Mouse (Mus musculus) embryonic facial prominence, embryonic 12.5 days (tissue): ENCODE measurements around the gene Samd5. TPM values are rescaled to one million over a fixed set of nuclear protein-coding genes. Genes with fewer than 3 reads are reported as not detected.

Experiments used
- ATAC-seq: fragments of 200-750 bp; cut with Nextera tagmentation; 2 replicates; pipeline ENCODE4 v1.8.0; 2017; ENCODE audit not compliant: insufficient number of reproducible peaks, insufficient read depth, low FRiP score, low TSS enrichment
- H3K27ac ChIP-seq: fragments of 300-500 bp; sonication (generic); 2 replicates; pipeline ENCODE4 v1.5.1; 2016; ENCODE audit warnings: mild to moderate bottlenecking
- H3K27me3 ChIP-seq: fragments of 300-500 bp; sonication (generic); 2 replicates; pipeline ENCODE4 v1.6.1; 2016; ENCODE audit warnings: mild to moderate bottlenecking, moderate library complexity
- H3K36me3 ChIP-seq: fragments of 300-500 bp; sonication (generic); 2 replicates; pipeline ENCODE4 v1.6.1; 2016; ENCODE audit warnings: mild to moderate bottlenecking
- H3K4me1 ChIP-seq: fragments of 300-500 bp; sonication (generic); 2 replicates; pipeline ENCODE4 v1.6.1; 2016
- H3K4me2 ChIP-seq: fragments of 300-500 bp; sonication (generic); replicated peaks from 2 replicates; pipeline ENCODE4 v1.6.1; 2016; ENCODE audit warnings: mild to moderate bottlenecking, moderate library complexity
- H3K4me3 ChIP-seq: fragments of 300-500 bp; sonication (generic); 2 replicates; pipeline ENCODE4 v1.5.1; 2016; ENCODE audit warnings: mild to moderate bottlenecking
- H3K9ac ChIP-seq: fragments of 300-500 bp; sonication (generic); 2 replicates; pipeline ENCODE4 v1.6.1; 2016; ENCODE audit warnings: mild to moderate bottlenecking, moderate library complexity
- H3K9me3 ChIP-seq: fragments of 300-500 bp; sonication (generic); 2 replicates; pipeline ENCODE4 v1.6.1; 2016; ENCODE audit warnings: mild to moderate bottlenecking, moderate library complexity
- WGBS: fragments of 180-500 bp; shearing (Covaris S2); methylation state at CpG from one replicate; pipeline ENCODE4 v1.1.7; 2016; 5-methylcytosine and 5-hydroxymethylcytosine counted together
- polyA plus RNA-seq: library from polyadenylated mRNA; unstranded; fragments of >200 nt; fragmentation: Nextera tagmentation; extraction: Ambion mirVana; gene quantifications from 2 replicates; pipeline ENCODE4 v1.2.1, GENCODE M21; 2016

The Samd5 gene
- polyA plus RNA-seq, 1 experiment from 2014 or later, result 9.4 TPM

DNA sequence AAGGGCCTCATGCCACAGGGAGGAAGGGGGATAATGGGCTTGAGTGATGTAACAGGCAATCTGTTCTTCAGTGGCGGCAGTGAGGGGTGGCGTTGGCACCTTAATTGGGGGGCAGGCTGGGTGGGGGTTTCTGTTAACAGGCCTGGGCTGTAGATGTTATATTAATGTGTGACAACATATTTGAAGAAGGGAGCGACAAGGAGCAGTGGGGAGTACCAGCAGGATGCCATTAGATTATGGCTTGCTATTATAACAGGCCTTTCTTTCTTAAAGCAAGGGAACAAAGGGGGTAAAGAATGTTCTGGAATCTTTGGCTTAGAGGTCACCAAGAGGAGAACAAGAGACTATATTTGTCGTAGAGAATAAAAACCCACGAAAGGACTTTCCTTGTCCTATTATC is 4.9 kb upstream of the Samd5 start:
- no peaks in the 10 kb centered on the region for H3K36me3 ChIP-seq
- no peak for ATAC-seq
- 59% methylated on average over 5 of the region's 5 CpGs for WGBS
- H3K27ac ChIP-seq, result no peak overlapping the region
- H3K9ac ChIP-seq, result no peak overlapping the region
- H3K9me3 ChIP-seq, result no peaks in the 10 kb centered on the region
- no peak overlapping the region for H3K4me3 ChIP-seq
- H3K4me1 ChIP-seq, result peaks cover 18% of the 10 kb centered on the region
- 0 out of 2 replicates have a peak, but pooled peaks cover 18% of the 10 kb centered on the region for H3K27me3 ChIP-seq
- no peak overlapping the region for H3K4me2 ChIP-seq

DNA sequence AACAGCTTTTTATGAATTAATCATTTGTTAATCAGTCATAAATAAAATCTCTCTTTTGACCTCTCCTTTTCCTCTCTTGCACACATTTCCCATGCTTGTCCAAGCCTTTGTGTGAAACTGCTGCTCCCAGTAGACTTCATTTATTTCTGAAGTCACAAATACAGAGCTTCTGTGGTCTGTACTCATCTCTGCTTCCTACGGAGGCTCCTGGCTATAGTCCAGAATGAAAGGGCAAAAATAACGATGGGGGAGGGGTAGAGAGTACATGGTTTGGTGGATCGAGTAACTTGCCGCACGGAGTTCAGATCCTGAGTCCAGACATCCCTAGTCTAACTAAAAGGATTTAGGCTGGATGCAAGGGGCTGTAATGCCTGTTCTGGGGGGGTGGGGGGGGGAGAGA is 3.1 kb upstream of the Samd5 start:
- 27% methylated on average over 5 of the region's 5 CpGs for WGBS
- Histone ChIP-seq H3K27ac (no peak overlapping the region), H3K36me3 (no peaks in the 10 kb centered on the region), H3K4me2 (no peak overlapping the region), H3K27me3 (0 out of 2 replicates have a peak, but pooled peaks cover 24% of the 10 kb centered on the region), H3K4me3 (no peak overlapping the region), H3K9me3 (no peaks in the 10 kb centered on the region), H3K9ac (no peak overlapping the region), H3K4me1 (peaks cover 21% of the 10 kb centered on the region)
- no peak for ATAC-seq

DNA sequence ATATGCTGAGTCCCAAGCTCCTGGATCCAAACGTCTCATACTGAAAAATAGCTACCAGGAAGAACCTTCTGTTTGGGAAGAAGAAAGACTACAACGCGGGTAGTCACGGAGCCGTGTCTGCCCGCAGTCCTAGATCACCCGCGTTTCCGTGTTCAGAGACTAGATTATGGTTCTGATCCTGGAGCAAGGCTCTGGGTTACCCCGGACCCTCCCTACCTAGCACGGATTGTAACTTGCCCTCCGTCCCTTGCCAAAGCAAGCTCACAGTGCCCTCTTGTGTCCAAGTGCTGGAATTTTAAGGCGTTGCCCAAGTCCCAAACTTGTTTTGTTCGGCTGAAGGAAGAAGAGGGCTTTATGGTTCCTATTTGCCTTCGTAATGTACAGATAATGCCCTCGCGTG is 1.9 kb upstream of the Samd5 start:
- no peaks in the 10 kb centered on the region for H3K9me3 ChIP-seq
- peak overlapping the region; percentile 91 for H3K4me2 ChIP-seq
- H3K36me3 ChIP-seq, result no peaks in the 10 kb centered on the region
- H3K27ac ChIP-seq, result no peak overlapping the region
- 1% methylated on average over 17 of the region's 17 CpGs for WGBS
- peak; percentile 60 for ATAC-seq
- no peak overlapping the region for H3K9ac ChIP-seq
- peaks cover 21% of the 10 kb centered on the region for H3K4me1 ChIP-seq
- peak overlapping the region; percentile 15; the same call in 1 of the 2 replicates for H3K4me3 ChIP-seq
- 0 out of 2 replicates have a peak, but pooled peaks cover 24% of the 10 kb centered on the region for H3K27me3 ChIP-seq

DNA sequence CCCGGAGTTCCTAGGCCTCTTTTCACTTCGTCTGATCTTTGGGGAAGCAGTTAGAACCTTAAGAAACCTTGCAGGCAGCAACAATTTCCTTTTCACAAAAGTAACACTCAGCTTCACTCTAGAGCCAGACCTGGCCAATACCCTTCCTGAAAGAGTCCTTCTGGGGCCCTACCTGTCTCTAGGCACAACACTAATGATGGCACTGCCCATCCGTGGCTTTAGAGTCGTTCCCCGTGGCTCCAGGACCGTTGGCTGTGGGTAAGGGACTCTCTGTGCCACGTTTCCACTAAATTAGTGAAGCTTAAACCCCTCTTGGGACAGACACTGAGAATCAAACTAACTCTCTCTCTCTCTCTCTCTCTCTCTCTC is 1.4 kb upstream of the Samd5 start:
- peaks cover 21% of the 10 kb centered on the region for H3K4me1 ChIP-seq
- ATAC-seq, result no peak
- H3K4me2 ChIP-seq, result peak overlapping the region; percentile 91
- no peak overlapping the region for H3K27ac ChIP-seq
- H3K27me3 ChIP-seq, result 0 out of 2 replicates have a peak, but pooled peaks cover 24% of the 10 kb centered on the region
- 4% methylated on average over 7 of the region's 7 CpGs for WGBS
- no peaks in the 10 kb centered on the region for H3K36me3 ChIP-seq
- no peak overlapping the region for H3K4me3 ChIP-seq
- no peak overlapping the region for H3K9ac ChIP-seq
- no peaks in the 10 kb centered on the region for H3K9me3 ChIP-seq

DNA sequence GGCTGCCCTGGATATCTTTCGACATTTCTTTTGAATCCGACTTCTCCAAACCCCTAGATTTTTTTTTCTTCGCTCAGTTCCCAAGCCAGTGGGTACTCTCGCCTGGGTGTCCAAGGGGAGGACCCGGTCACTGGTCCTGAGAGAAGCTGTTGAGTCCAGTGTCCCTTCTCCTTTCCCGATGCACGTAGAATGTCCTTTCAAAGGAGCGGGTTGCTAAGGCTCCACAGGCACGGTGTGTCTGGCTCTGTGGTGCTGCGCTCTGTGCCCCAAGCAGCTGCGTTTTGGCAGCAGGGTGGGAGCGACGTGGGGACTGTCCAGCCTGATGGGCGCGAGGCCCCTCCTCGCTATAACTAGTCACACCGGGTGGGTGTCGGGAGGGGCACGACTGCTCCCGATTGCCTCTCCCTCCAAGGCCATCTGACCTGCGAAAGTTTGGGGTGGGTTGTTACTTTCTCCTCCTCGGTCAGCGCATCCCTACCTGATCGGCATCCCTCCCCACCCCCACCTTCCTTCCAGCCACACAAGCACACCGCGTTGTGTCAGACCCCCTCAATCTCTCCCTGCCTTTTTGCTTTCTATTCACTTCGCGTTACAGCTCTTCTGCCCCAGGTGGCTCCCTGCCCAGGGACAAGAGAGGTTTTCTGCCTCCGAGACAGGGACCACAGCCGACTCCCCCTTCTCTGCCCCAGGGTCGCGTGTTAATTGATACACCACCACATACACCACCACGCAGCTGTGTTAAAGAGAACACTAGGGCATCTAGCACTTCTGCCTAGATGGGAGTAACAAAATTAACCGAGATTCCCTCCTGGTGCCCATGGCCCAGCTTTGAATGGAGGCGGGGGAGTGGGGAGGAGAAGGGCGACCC is 776 bp upstream of the Samd5 start:
- H3K4me2 ChIP-seq, result peak overlapping the region; percentile 91
- peaks cover 21% of the 10 kb centered on the region for H3K4me1 ChIP-seq
- peak overlapping the region; percentile 58 for H3K4me3 ChIP-seq
- 0 out of 2 replicates have a peak, but pooled peaks cover 24% of the 10 kb centered on the region for H3K27me3 ChIP-seq
- no peak overlapping the region for H3K27ac ChIP-seq
- no peaks in the 10 kb centered on the region for H3K36me3 ChIP-seq
- peak; percentile 31; the same call in 1 of the 2 replicates for ATAC-seq
- WGBS, result 2% methylated on average over 36 of the region's 36 CpGs
- H3K9me3 ChIP-seq, result no peaks in the 10 kb centered on the region
- H3K9ac ChIP-seq, result peak overlapping the region; percentile 69

DNA sequence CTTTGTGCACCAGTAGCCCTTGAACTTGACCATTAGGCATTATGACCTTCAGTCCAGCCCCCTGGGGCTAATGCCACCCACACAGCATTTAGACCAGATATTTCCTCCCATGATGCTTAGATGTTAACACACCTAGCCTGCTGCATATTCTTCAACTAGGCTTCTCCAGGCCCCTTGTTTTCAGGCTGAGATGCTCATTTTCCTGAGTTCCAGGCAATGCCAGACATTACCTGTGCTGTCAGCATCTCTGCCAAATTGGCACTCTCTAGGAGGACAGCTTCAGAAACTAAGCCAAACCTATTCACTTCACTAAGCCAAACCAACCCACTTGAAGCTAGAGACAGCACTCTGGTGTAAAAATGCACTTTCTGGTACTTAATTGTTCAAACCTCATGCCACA is 1.7 kb downstream of the Samd5 start:
- Histone ChIP-seq H3K36me3 (no peaks in the 10 kb centered on the region), H3K4me1 (peaks cover 19% of the 10 kb centered on the region), H3K9me3 (no peaks in the 10 kb centered on the region), H3K4me2 (peak overlapping the region; percentile 91), H3K4me3 (peak overlapping the region; percentile 58), H3K27ac (no peak overlapping the region), H3K27me3 (0 out of 2 replicates have a peak, but pooled peaks cover 24% of the 10 kb centered on the region), H3K9ac (0 out of 2 replicates have a peak overlapping the region, but pooled peaks have one; percentile 7)
- no peak for ATAC-seq

DNA sequence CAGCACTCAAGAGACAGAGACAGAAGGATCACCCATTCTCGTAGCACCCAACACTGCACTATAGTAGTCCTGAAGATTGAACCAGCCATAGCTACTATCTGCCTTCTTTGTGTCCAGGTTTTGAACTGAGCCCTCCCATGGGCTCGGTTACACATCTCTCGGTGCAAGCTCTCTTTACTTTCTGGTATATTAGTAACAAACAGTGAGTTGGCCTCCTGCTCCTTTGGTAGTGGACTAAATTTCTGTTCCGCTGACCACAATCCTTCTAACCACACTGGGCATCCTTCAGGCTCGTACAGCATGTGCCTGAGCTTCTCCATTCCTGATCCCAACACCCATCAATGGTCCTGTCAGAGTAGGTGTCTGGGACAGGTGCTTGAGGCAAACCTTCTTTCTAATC is 2.3 kb downstream of the Samd5 start:
- WGBS, result 90% methylated on average over 5 of the region's 5 CpGs
- Histone ChIP-seq H3K36me3 (no peaks in the 10 kb centered on the region), H3K27me3 (0 out of 2 replicates have a peak, but pooled peaks cover 19% of the 10 kb centered on the region), H3K9me3 (no peaks in the 10 kb centered on the region), H3K4me3 (peak overlapping the region; percentile 58), H3K4me2 (peak overlapping the region; percentile 91), H3K4me1 (peaks cover 15% of the 10 kb centered on the region), H3K27ac (no peak overlapping the region), H3K9ac (no peak overlapping the region)
- no peak for ATAC-seq

DNA sequence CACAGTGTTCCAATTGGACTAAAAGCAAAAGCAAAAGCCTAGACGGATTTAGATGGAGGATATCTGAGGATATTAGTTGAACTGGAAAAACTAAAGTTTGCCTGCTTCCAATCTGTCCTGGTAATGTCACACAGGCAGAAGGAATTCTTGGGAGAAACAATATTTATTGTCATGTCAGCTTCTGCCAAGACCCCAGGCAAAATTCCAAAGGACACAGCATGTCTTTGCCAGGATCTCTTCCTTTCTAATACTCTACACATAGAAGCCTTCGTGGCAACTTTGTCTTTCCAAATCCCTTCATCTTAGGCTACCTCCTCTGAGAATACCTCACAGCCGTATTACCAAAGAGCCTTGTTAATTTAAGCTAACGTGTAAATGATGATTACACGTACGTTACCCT is 4.7 kb downstream of the Samd5 start:
- WGBS, result 82% methylated on average over 6 of the region's 6 CpGs
- Histone ChIP-seq H3K36me3 (no peaks in the 10 kb centered on the region), H3K4me2 (no peak overlapping the region), H3K27ac (no peak overlapping the region), H3K9ac (no peak overlapping the region), H3K27me3 (0 out of 2 replicates have a peak, but pooled peaks cover 6% of the 10 kb centered on the region), H3K4me3 (no peak overlapping the region), H3K9me3 (no peaks in the 10 kb centered on the region), H3K4me1 (0 out of 2 replicates have a peak, but pooled peaks cover 3% of the 10 kb centered on the region)
- ATAC-seq, result no peak

DNA sequence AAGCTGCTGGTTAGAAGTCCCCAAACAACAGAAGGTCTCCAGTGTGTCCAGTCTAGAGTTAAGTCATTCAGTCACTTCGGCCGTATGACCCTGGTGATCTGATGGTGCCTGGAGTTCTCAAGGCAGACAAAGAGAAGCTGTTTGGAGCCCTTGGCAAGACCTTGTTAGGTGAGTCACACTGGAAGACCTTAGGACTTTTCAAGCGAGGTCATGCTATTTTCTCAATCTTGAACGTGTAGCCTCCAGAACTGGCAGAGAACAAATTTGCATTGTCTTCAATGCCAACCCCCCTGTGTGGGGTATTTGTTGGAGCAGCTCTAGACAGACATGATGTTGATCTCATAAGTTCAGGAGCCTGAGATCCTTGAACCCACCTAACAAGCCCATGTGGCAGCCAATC is 6.2 kb downstream of the Samd5 start:
- WGBS, result 74% methylated on average over 4 of the region's 4 CpGs
- no peak for ATAC-seq
- H3K9me3 ChIP-seq, result no peaks in the 10 kb centered on the region
- H3K4me2 ChIP-seq, result no peak overlapping the region
- H3K9ac ChIP-seq, result no peak overlapping the region
- no peaks in the 10 kb centered on the region for H3K36me3 ChIP-seq
- no peaks in the 10 kb centered on the region for H3K27me3 ChIP-seq
- no peak overlapping the region for H3K4me3 ChIP-seq
- H3K27ac ChIP-seq, result no peak overlapping the region
- no peaks in the 10 kb centered on the region for H3K4me1 ChIP-seq

DNA sequence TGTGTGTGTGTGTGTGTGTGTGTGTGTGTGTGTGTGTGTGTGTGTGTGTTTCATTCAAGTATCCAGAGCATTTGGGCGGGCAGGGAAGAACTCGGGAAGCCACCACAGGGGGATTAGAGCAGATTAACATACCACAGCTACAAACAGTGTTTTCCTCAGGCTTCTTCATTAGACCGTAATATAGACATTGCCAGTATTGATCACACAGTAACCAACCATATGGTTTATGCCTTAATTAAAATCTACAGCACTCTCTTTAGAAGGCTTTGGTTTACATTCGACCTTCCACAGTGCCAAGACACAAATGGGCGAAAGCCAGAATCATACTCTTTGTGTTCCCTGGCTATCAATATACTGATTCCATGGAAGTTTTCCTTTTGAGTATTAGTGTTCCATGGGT is 22.1 kb downstream of the Samd5 start:
- WGBS, result 89% methylated on average over 5 of the region's 5 CpGs

DNA sequence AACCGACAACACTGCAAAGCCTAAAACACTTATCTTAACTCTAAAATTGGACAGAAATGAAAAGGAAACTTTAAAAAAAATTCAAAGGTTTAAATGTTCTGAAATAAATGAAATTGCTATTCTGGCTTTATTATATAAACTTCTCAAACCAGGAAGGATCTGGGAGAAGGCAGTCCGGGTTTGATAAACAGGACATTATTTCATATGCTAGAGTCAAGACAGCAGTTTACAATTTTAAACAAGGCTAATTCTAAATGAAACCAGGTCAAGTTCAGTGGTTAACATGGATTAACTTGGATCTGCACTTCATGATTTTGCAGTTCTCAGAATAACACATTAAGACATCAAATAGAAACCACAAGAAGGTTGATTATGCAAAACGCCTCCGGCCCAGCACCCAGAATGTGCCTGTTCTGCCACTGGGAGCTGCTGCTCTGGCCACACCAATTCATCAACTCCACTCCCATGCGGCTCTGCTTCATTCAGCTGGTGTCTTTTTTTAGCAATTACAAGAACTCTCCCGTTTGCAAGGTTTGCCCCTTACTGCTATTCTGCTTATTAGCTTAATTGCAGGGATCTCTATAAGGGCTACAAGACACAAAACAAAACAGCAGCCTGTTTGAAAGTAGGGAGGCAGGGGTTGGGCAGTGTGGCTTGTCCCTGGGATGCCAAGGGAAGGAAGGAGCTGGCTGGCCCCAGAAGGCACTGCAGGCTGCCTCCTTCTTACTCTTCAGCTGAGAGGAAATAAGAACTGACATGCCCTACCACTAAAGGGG is 24.8 kb downstream of the Samd5 start:
- Histone ChIP-seq H3K27me3 (no peaks in the 10 kb centered on the region), H3K9ac (peak overlapping the region; percentile 36; the same call in 1 of the 2 replicates), H3K27ac (0 out of 2 replicates have a peak overlapping the region, but pooled peaks have one; percentile 23), H3K9me3 (no peaks in the 10 kb centered on the region), H3K4me3 (no peak overlapping the region), H3K4me1 (peaks cover 7% of the 10 kb centered on the region), H3K4me2 (no peak overlapping the region), H3K36me3 (no peaks in the 10 kb centered on the region)
- 42% methylated on average over 6 of the region's 6 CpGs for WGBS
- no peak for ATAC-seq

More for the DNA sequence above, 22.1 kb downstream of the Samd5 start:
- Histone ChIP-seq H3K36me3 (no peaks in the 10 kb centered on the region), H3K4me2 (no peak overlapping the region), H3K4me1 (peaks cover 7% of the 10 kb centered on the region), H3K9ac (no peak overlapping the region), H3K4me3 (no peak overlapping the region), H3K9me3 (no peaks in the 10 kb centered on the region), H3K27me3 (no peaks in the 10 kb centered on the region), H3K27ac (no peak overlapping the region)
- no peak for ATAC-seq
